Mouse (Mus musculus) forebrain, embryonic 14.5 days (tissue): ENCODE results near the gene Mterf1b. TPM values are rescaled to one million over a fixed set of nuclear protein-coding genes. Genes with fewer than 3 reads are reported as not detected.

ENCODE experiments used
- ATAC-seq: fragments of 200-750 bp; cut with Nextera tagmentation; 2 replicates; pipeline ENCODE4 v1.8.0; 2017; ENCODE audit warnings: mild to moderate bottlenecking, moderate library complexity
- DNase-seq: peaks from one replicate; pipeline ENCODE4 v3.0.0-alpha.2; 2015; ENCODE audit warnings: low spot score
- H3K27ac ChIP-seq: fragments of 300-500 bp; sonication (generic); 2 replicates; pipeline ENCODE4 v1.5.1; 2014; ENCODE audit warnings: low read depth, mild to moderate bottlenecking, control low read depth, low read length, moderate library complexity
- H3K27me3 ChIP-seq: fragments of 300-500 bp; sonication (generic); replicated peaks from 2 replicates; pipeline ENCODE4 v1.6.1; 2014; ENCODE audit warnings: low read length, control low read depth, mixed read lengths; ENCODE audit not compliant: control insufficient read depth, insufficient read depth
- H3K36me3 ChIP-seq: fragments of 300-500 bp; sonication (generic); 2 replicates; pipeline ENCODE4 v1.6.1; 2014; ENCODE audit warnings: low read length, control low read depth; ENCODE audit not compliant: control insufficient read depth, insufficient read depth
- H3K4me1 ChIP-seq: fragments of 300-500 bp; sonication (generic); 2 replicates; pipeline ENCODE4 v1.6.1; 2014; ENCODE audit warnings: antibody characterized with exemption, low read length, control low read depth; ENCODE audit not compliant: control insufficient read depth, insufficient read depth
- H3K4me2 ChIP-seq: fragments of 300-500 bp; sonication (generic); 2 replicates; pipeline ENCODE4 v1.6.1; 2014; ENCODE audit warnings: mild to moderate bottlenecking, control low read depth, low read length
- H3K4me3 ChIP-seq: fragments of 300-500 bp; sonication (generic); 2 replicates; pipeline ENCODE4 v1.5.1; 2014; ENCODE audit warnings: low read depth, low read length, control low read depth
- H3K9ac ChIP-seq: fragments of 300-500 bp; sonication (generic); 2 replicates; pipeline ENCODE4 v1.6.1; 2014; ENCODE audit warnings: mild to moderate bottlenecking, low read length, control low read depth, moderate library complexity
- H3K9me3 ChIP-seq: fragments of 300-500 bp; sonication (generic); replicated peaks from 2 replicates; pipeline ENCODE4 v1.6.1; 2016; ENCODE audit warnings: low read length, control low read depth, mixed read lengths; ENCODE audit not compliant: control insufficient read depth
- WGBS: fragments of 180-500 bp; shearing (Covaris S2); extraction: QIAGEN DNeasy Blood & Tissue Kit; methylation state at CpG from one replicate; pipeline ENCODE4 v1.1.7; 2014; 5-methylcytosine and 5-hydroxymethylcytosine counted together
- polyA plus RNA-seq: library from polyadenylated mRNA; unstranded; fragments of >200 nt; fragmentation: Nextera tagmentation; extraction: Ambion mirVana; gene quantifications from 2 replicates; pipeline ENCODE4 v1.2.1, GENCODE M21; 2014

Gene Mterf1b
- polyA plus RNA-seq, 1 experiment from 2014 or later: 3.6 TPM

DNA sequence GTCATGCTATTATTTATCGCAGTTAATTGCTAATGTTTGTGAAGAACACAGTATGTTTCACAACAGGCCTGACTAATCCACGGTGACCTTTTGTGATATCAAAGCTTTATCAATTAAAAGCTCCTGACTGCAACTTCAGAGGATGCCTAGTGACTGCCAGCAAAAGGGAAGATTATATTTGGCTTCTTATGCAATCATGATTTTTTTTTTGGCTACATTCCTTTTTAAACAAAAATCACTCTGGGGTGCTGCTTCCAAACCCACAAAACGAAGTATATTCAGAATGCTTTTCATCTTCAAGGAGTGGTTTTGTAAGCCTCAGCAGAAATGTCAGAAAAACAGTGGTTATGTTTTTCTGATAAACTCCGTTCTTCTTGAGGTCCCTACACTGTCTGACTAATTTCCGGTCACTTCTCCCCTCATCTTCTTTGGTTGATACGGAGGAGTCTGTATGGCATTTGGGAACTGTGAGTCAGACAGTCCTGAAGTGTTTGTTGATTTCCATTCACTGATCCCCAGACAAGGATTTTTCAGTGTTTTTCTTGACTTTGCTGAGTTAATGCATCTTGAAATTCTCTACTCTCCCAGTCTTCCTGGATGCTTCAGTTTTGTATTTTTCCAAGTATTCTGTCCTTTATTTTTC lies 29.9 kb downstream of the Mterf1b start:
- no peak overlapping the region for H3K4me3 ChIP-seq
- WGBS: 76% methylated on average over 6 of the region's 6 CpGs
- H3K9me3 ChIP-seq: no peaks in the 10 kb centered on the region
- no peak for ATAC-seq
- no peak overlapping the region for H3K27ac ChIP-seq
- H3K9ac ChIP-seq: no peak overlapping the region
- DNase-seq: no peak
- no peaks in the 10 kb centered on the region for H3K4me1 ChIP-seq
- H3K36me3 ChIP-seq: no peaks in the 10 kb centered on the region
- H3K27me3 ChIP-seq: no peaks in the 10 kb centered on the region
- H3K4me2 ChIP-seq: no peak overlapping the region

DNA sequence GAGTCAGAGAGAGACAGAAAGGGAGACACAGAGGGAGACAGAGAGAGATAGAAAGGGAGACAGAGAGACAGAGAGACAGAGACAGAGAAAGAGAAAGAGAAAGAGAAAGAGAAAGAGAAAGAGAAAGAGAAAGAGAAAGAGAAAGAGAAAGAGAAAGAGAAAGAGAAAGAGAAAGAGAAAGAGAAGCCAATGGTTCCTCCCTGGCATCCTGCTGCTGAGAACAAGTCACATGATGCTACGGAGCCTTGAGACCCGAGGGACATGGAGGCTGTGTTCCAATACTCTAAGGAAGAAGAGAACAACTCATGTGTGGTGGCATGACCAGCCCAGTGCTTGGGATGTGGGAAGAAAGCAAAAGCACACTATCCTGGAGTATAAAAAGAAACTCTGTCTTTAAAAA lies 40.0 kb downstream of the Mterf1b start:
- ATAC-seq: no peak
- Histone ChIP-seq H3K4me1 (no peaks in the 10 kb centered on the region), H3K9ac (no peak overlapping the region), H3K27me3 (no peaks in the 10 kb centered on the region), H3K4me3 (no peak overlapping the region), H3K36me3 (no peaks in the 10 kb centered on the region), H3K4me2 (no peak overlapping the region), H3K9me3 (no peaks in the 10 kb centered on the region), H3K27ac (no peak overlapping the region)
- 88% methylated on average over 2 of the region's 2 CpGs for WGBS
- no peak for DNase-seq

DNA sequence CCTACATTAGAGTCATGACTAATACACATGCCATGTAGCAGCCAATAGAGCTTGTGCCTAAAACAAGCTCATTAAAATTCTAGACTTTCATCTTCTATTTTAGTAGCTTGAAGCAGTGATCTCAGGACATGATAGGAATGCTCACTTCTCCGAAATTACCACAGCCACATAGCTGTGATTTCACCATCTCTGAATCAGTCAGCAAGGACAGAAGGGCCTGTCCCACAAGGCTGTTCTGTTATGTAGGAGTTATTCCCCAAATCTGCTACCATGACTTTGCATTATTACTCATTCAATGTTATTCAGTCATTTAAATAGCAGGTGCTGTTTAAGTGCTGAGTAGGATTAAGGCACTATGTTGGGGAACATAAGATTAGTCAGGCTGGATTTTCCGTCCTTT lies 42.3 kb downstream of the Mterf1b start:
- no peaks in the 10 kb centered on the region for H3K36me3 ChIP-seq
- no peaks in the 10 kb centered on the region for H3K27me3 ChIP-seq
- H3K4me1 ChIP-seq: no peaks in the 10 kb centered on the region
- H3K9me3 ChIP-seq: no peaks in the 10 kb centered on the region
- H3K27ac ChIP-seq: no peak overlapping the region
- ATAC-seq: no peak
- DNase-seq: no peak
- no peak overlapping the region for H3K9ac ChIP-seq
- no peak overlapping the region for H3K4me3 ChIP-seq
- H3K4me2 ChIP-seq: no peak overlapping the region
- 69% methylated on average over 2 of the region's 2 CpGs for WGBS

DNA sequence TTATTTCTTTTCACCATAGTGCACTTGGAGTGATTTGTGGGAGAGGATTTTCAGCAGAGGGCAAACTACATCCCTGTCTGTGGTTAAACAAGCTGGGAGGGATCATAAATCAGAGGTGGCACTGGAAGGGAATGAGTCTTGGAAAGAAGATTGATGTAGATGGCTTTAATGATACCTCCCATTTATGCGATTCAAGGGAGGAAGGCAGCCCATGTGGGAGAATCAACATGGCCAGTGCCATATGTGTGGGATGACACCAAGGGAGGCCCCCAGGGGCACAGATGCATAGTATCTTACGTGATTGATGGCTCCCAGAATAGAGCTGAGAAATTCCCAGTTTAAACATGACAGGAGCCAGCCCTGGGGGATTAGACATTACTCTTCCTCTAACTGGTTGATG lies 48.0 kb downstream of the Mterf1b start:
- H3K4me1 ChIP-seq: no peaks in the 10 kb centered on the region
- H3K4me3 ChIP-seq: no peak overlapping the region
- WGBS: 80% methylated on average over 2 of the region's 2 CpGs
- DNase-seq (no peak), ATAC-seq (no peak)
- no peaks in the 10 kb centered on the region for H3K9me3 ChIP-seq
- H3K9ac ChIP-seq: no peak overlapping the region
- no peak overlapping the region for H3K4me2 ChIP-seq
- H3K36me3 ChIP-seq: no peaks in the 10 kb centered on the region
- no peaks in the 10 kb centered on the region for H3K27me3 ChIP-seq
- no peak overlapping the region for H3K27ac ChIP-seq

DNA sequence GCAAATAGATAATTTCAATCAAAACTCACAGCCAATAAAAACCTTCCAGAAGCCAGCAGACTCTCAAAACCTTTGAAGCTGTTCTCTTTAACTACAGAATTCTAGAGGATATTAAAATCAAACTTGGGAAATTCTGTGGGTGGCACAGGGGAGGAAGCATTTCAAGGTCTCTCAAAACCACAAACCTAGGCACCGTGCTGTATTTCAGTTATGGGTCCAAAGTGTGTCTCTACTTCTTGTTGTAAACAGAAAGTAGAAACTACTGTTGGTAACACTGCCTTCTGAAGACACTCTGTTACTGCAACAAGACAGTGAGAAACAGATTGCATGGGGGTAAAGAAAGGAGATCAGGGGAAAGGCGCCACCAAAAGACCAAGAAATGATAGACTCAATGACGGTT lies 52.8 kb downstream of the Mterf1b start:
- Histone ChIP-seq H3K9ac (no peak overlapping the region), H3K4me2 (no peak overlapping the region), H3K36me3 (no peaks in the 10 kb centered on the region), H3K4me3 (no peak overlapping the region), H3K27me3 (no peaks in the 10 kb centered on the region), H3K27ac (no peak overlapping the region), H3K9me3 (no peaks in the 10 kb centered on the region), H3K4me1 (no peaks in the 10 kb centered on the region)
- DNase-seq (no peak), ATAC-seq (no peak)
- WGBS: 88% methylated on average over 3 of the region's 3 CpGs

DNA sequence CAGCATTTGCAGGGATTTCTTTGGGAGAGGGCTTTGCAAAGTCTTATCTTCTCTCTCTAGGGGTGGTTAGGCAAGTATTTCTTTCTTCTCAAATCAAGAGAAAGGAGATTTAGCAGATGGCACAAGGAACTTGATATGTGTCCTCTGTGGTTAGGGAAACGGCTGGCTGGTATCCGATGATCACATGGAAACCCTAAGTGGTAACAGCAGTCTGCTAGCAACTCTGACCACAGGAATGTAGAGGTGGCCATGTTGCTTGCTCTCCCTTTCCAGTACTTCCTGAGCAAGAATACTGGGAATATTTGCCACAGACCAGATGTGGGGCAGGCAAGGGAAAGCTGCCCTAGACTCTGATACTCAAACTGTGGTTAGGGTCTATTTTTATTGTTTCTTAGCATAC lies 53.9 kb downstream of the Mterf1b start:
- Histone ChIP-seq H3K27ac (no peak overlapping the region), H3K4me1 (no peaks in the 10 kb centered on the region), H3K4me2 (no peak overlapping the region), H3K9me3 (no peaks in the 10 kb centered on the region), H3K27me3 (no peaks in the 10 kb centered on the region), H3K36me3 (no peaks in the 10 kb centered on the region), H3K9ac (no peak overlapping the region), H3K4me3 (no peak overlapping the region)
- ATAC-seq: no peak
- DNase-seq: no peak
- WGBS: 85% methylated on average over 2 of the region's 2 CpGs

Other genes with a start within 250 kb of the Mterf1b start
- 137 and 169 TPM in 2 replicates for gene Cyp51, start 87.6 kb upstream of the Mterf1b start, polyA plus RNA-seq